Mouse (Mus musculus) brain, embryonic 14.5 days (tissue): Measurements from ENCODE around the gene BC052040.

Experiments used
- CTCF ChIP-seq: fragments of 200-500 bp; IDR thresholded peaks from 2 replicates; pipeline ENCODE4 v1.5.1; 2012; ENCODE audit warnings: inconsistent platforms, mild to moderate bottlenecking, moderate library complexity, borderline replicate concordance; ENCODE audit not compliant: insufficient read depth, insufficient read length; ENCODE audit errors: extremely low read depth
- POLR2A ChIP-seq: fragments of 200-500 bp; IDR thresholded peaks from 2 replicates; pipeline ENCODE4 v1.6.1; 2012; ENCODE audit warnings: mild to moderate bottlenecking, inconsistent platforms, borderline replicate concordance; ENCODE audit not compliant: poor library complexity, insufficient read depth, insufficient read length, severe bottlenecking; ENCODE audit errors: extremely low read depth

- no peak for TF ChIP-seq POLR2A
- TF ChIP-seq CTCF = no peak
Measured at GRCm38 (mm10) chr2:115609020-115609419, 27.5 kb downstream of the BC052040 start.
